Mouse (Mus musculus) liver, embryonic 14.5 days (tissue): Measurements from ENCODE around the gene Serpina3i.

ENCODE experiments used
- CTCF ChIP-seq: IDR thresholded peaks from 2 replicates; pipeline ENCODE4 v1.5.1; 2016; ENCODE audit warnings: antibody characterized with exemption, low read depth, control low read depth
- EP300 ChIP-seq: IDR thresholded peaks from 2 replicates; pipeline ENCODE4 v1.6.1; 2016; ENCODE audit warnings: antibody characterized with exemption, low read depth

DNA sequence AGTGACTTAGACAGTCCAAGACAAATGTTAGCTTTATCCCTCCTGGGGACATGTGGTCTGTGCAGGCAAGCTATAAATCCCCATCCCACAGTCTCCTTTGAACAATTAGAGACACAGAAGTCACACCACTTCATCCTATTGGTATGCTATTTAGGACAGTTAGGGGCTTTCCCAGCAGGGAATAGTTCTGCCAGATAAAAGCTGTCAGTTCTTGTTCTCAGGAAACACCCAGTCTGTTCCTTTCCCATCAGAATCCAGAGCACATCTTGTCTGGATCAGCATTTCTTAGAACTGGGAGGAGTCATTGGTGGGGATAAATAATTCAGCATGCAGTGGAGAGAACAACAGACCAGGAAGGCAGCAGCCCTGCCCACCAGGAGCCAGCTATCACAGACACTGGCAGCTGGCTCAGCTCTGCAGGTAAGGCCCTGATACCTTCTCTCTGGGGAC, 15.3 kb upstream of the Serpina3i start:
- no peak for TF ChIP-seq CTCF
- TF ChIP-seq EP300: no peak
